14 mouse cellular contexts compared by ENCODE assay signal in the genomic region with DNA sequence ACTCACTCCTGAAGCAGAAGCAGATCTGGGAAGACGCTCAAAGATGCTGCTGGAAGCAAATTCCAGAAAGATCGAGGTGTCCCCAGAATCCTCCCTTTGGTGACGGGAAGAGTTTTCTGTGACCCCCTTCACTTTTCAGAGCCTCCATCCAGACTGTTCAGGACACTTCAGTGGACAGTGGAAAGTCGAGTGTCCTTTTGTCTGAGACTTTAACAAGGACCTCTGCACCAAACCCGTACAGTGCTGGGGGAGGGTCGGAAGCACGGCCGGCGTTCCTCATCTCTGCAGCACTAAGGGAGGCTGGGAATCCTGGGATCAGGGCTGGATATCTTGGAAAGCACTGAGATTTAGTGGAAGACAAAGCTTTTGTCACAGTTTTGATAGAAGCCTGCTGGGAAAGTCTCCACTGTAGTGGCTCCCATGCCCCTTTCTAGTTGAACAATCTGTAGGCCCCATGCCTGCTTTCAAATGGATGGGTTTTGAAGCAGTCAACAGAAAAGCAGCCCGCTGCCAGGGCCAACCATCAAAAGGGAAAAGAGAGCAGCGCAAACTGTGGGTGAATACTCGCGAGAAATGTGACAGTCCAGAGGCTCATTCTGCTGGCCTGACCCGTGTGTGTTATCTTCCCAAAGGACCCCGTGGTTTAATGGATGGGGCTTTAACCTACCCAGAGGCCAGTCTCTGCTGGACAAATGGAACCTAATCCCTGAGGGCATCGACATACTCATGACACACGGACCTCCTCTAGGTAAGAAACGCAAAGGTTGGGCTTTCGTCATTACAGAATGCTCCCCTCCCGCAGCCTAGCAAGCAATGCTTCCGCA.
DNase-seq lines count a peak whose midpoint lies in the region; ATAC-seq lines count a peak whose summit lies in the region.
"Had no signal": no experiment of that assay in that cellular context is flagged by ENCODE, and none has a peak within 500 bp of the region (broad histone marks: within the 10 kb centered on the region; RNA-seq: fewer than 3 reads in every experiment).

No protein-coding gene starts in this region.

- no peaks in the 10 kb centered on the region for H3K9me3 ChIP-seq in heart, embryonic 10.5 days
- H3K9me3 ChIP-seq in forebrain, embryonic 10.5 days = no peaks in the 10 kb centered on the region
- no peaks in the 10 kb centered on the region for H3K9me3 ChIP-seq in hindbrain, embryonic 12.5 days (replicated peaks)
- H3K9me3 ChIP-seq in midbrain, embryonic 14.5 days (ENCODE audit: control insufficient read depth, low read length) = no peaks in the 10 kb centered on the region
- H3K9me3 ChIP-seq: embryonic facial prominence, embryonic 15.5 days; stomach, embryonic 15.5 days had no signal

- H3K4me3 ChIP-seq in heart, embryonic 10.5 days = no peak overlapping the region
- H3K4me3 ChIP-seq in forebrain, embryonic 10.5 days = no peak overlapping the region
- no peak overlapping the region for H3K4me3 ChIP-seq in hindbrain, embryonic 12.5 days
- no peak overlapping the region for H3K4me3 ChIP-seq in midbrain, embryonic 14.5 days (replicated peaks; ENCODE audit: low read depth, low read length)
- H3K4me3 ChIP-seq: embryonic facial prominence, embryonic 15.5 days; stomach, embryonic 15.5 days had no signal

- peaks cover 13% of the 10 kb centered on the region; the same call in 1 of the 2 replicates for H3K36me3 ChIP-seq in heart, embryonic 10.5 days
- H3K36me3 ChIP-seq in forebrain, embryonic 10.5 days (replicated peaks) = no peaks in the 10 kb centered on the region
- no peaks in the 10 kb centered on the region for H3K36me3 ChIP-seq in hindbrain, embryonic 12.5 days
- H3K36me3 ChIP-seq in midbrain, embryonic 14.5 days (ENCODE audit: control insufficient read depth, insufficient read depth, low read length) = no peaks in the 10 kb centered on the region
- H3K36me3 ChIP-seq: embryonic facial prominence, embryonic 15.5 days; stomach, embryonic 15.5 days had no signal

- 70% methylated on average over 21 of the region's 21 CpGs for WGBS in heart, embryonic 10.5 days
- 80% methylated on average over 21 of the region's 21 CpGs for WGBS in forebrain, embryonic 10.5 days
- WGBS in hindbrain, embryonic 12.5 days = 55% methylated on average over 21 of the region's 21 CpGs
- 43% methylated on average over 21 of the region's 21 CpGs for WGBS in midbrain, embryonic 14.5 days

- H3K4me1 ChIP-seq in heart, embryonic 10.5 days = peaks cover 78% of the 10 kb centered on the region
- peaks cover 62% of the 10 kb centered on the region for H3K4me1 ChIP-seq in forebrain, embryonic 10.5 days
- H3K4me1 ChIP-seq in hindbrain, embryonic 12.5 days = peaks cover 36% of the 10 kb centered on the region
- H3K4me1 ChIP-seq in midbrain, embryonic 14.5 days (ENCODE audit: control insufficient read depth, insufficient read depth, low read length) = peaks cover 44% of the 10 kb centered on the region

- H3K27ac ChIP-seq in heart, embryonic 10.5 days = peak overlapping the region; percentile 56
- H3K27ac ChIP-seq in forebrain, embryonic 10.5 days = peak overlapping the region; percentile 65
- H3K27ac ChIP-seq in hindbrain, embryonic 12.5 days = peak overlapping the region; percentile 17; the same call in 1 of the 2 replicates
- H3K27ac ChIP-seq in midbrain, embryonic 14.5 days (replicated peaks; ENCODE audit: low read depth, low read length) = peak overlapping the region; percentile 15
- H3K27ac ChIP-seq: embryonic facial prominence, embryonic 15.5 days; liver, embryonic 14.5 days; stomach, embryonic 15.5 days had no signal

- H3K9ac ChIP-seq in hindbrain, embryonic 12.5 days = no peak overlapping the region; the same call in 1 of the 2 replicates
- H3K9ac ChIP-seq in midbrain, embryonic 14.5 days (replicated peaks; ENCODE audit: low read length) = peak overlapping the region; percentile 26; the same call in 1 of the 2 replicates
- H3K9ac ChIP-seq: embryonic facial prominence, embryonic 15.5 days; liver, embryonic 14.5 days; stomach, embryonic 15.5 days had no signal

- no peaks in the 10 kb centered on the region for H3K27me3 ChIP-seq in heart, embryonic 10.5 days (ENCODE audit: insufficient read depth, poor library complexity, severe bottlenecking)
- H3K27me3 ChIP-seq in forebrain, embryonic 10.5 days (ENCODE audit: poor library complexity, severe bottlenecking) = no peaks in the 10 kb centered on the region
- H3K27me3 ChIP-seq in hindbrain, embryonic 12.5 days = no peaks in the 10 kb centered on the region
- no peaks in the 10 kb centered on the region for H3K27me3 ChIP-seq in midbrain, embryonic 14.5 days (ENCODE audit: control insufficient read depth, insufficient read depth, low read length)
- H3K27me3 ChIP-seq: embryonic facial prominence, embryonic 15.5 days; stomach, embryonic 15.5 days had no signal

- DNase-seq in heart, embryonic 10.5 days (ENCODE audit: low spot score) = no peak
- DNase-seq in heart, adult 8-10 months (ENCODE audit: low spot score) = no peak
- DNase-seq in forebrain, embryonic 10.5 days (ENCODE audit: extremely low spot score, low spot score) = no peak
- peak; percentile 56 for DNase-seq in midbrain, embryonic 14.5 days
- no peak for DNase-seq in frontal cortex, postnatal 10 days (ENCODE audit: low spot score in 2 of 2)
- DNase-seq in spleen, postnatal 14 days (ENCODE audit: low spot score in 2 of 2) = no peak
- no peak for DNase-seq in spleen, adult 12 weeks (ENCODE audit: low spot score)
- DNase-seq: left cerebral cortex, postnatal 4 days; thymus, postnatal 25 days had no signal

- ATAC-seq in hindbrain, embryonic 12.5 days (ENCODE audit: low FRiP score) = no peak
- ATAC-seq in midbrain, embryonic 14.5 days (ENCODE audit: low FRiP score, low TSS enrichment) = peak; percentile 22; the same call in 1 of the 2 replicates
- ATAC-seq: lung, postnatal 0 days had no signal

- H3K4me2 ChIP-seq in hindbrain, embryonic 12.5 days (replicated peaks) = 0 out of 2 replicates have a peak overlapping the region, but pooled peaks have one; percentile 13
- peak overlapping the region; percentile 25; the same call in 1 of the 2 replicates for H3K4me2 ChIP-seq in midbrain, embryonic 14.5 days (ENCODE audit: low read length)
- H3K4me2 ChIP-seq: embryonic facial prominence, embryonic 15.5 days; stomach, embryonic 15.5 days had no signal

Comparison
In these comparisons a context has a peak if more than half of its experiments do, and no peak if none do; other contexts are left out.
1. H3K27ac ChIP-seq: peak in every context shown above with its lines; median percentile 65 in forebrain, embryonic 10.5 days; 56 in heart, embryonic 10.5 days; 17 in hindbrain, embryonic 12.5 days; 15 in midbrain, embryonic 14.5 days.